In the genomic region with DNA sequence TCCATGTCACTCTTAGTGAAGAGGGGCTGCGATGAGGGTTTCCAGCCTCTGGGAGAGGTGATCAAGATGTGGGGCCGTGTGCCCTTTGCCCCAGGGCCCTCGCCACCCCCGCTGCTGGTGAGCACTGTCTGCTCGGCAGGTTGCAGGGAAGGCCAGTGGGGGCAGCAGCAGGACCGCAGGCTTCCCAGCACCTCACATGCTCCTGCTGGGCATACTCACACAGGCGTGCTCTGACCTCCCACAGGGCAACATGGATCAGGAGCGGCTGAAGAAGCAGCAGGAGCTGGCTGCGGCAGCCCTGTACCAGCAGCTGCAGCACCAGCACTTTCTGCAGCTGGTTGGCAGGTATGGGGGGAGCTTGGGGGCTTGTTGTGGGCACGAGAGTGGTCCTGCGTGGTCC, we compare ENCODE assay signal across 33 mouse cellular contexts. TPM values are rescaled to one million over a fixed set of nuclear protein-coding genes. Genes with fewer than 3 reads are reported as not detected.
DNase-seq lines count a peak whose midpoint lies in the region; ATAC-seq and TF ChIP-seq lines count a peak whose summit lies in the region.
"Had no signal": no experiment of that assay in that cellular context is flagged by ENCODE, and none has a peak within 500 bp of the region (broad histone marks: within the 10 kb centered on the region; RNA-seq: fewer than 3 reads in every experiment).

No protein-coding gene starts in this region.

- no peak for TF ChIP-seq POLR2A in myocyte (IDR thresholded peaks at IDR 0.05; ENCODE audit: insufficient read length, low read depth)

- peak; percentile 13; the same call in 1 of the 2 replicates for TF ChIP-seq CTCF in liver, embryonic 14.5 days (IDR thresholded peaks at IDR 0.05; ENCODE audit: low read depth)

- H3ac ChIP-seq in myocyte (ENCODE audit: control insufficient read depth, insufficient read length): no peak overlapping the region

- H3K27me3 ChIP-seq in liver, embryonic 14.5 days (ENCODE audit: control insufficient read depth, insufficient read depth, low read length): no peaks in the 10 kb centered on the region
- H3K27me3 ChIP-seq in neural tube, embryonic 12.5 days (replicated peaks): no peaks in the 10 kb centered on the region
- H3K27me3 ChIP-seq in neural tube, embryonic 15.5 days (replicated peaks): no peaks in the 10 kb centered on the region
- no peaks in the 10 kb centered on the region for H3K27me3 ChIP-seq in myocyte (ENCODE audit: control insufficient read depth, insufficient read depth, insufficient read length)
- H3K27me3 ChIP-seq: embryonic facial prominence, embryonic 15.5 days; heart, embryonic 12.5 days; intestine, embryonic 15.5 days; megakaryocyte, embryonic 14.5 days had no signal

- H3K9ac ChIP-seq in liver, embryonic 14.5 days (replicated peaks): no peak overlapping the region
- 0 out of 2 replicates have a peak overlapping the region, but pooled peaks have one; percentile 2 for H3K9ac ChIP-seq in neural tube, embryonic 12.5 days
- no peak overlapping the region for H3K9ac ChIP-seq in neural tube, embryonic 15.5 days (replicated peaks)
- H3K9ac ChIP-seq: embryonic facial prominence, embryonic 15.5 days; heart, embryonic 12.5 days; intestine, embryonic 15.5 days had no signal

- H3K4me1 ChIP-seq in liver, embryonic 14.5 days (replicated peaks; ENCODE audit: control insufficient read depth in 2 of 2, insufficient read depth in 2 of 2, low read length in 1 of 2): peaks cover 0 to 3% of the 10 kb centered on the region in 2 experiments; a peak in 2 of 4 replicates
- peaks cover 16% of the 10 kb centered on the region; the same call in 1 of the 2 replicates for H3K4me1 ChIP-seq in neural tube, embryonic 12.5 days
- 0 out of 2 replicates have a peak, but pooled peaks cover 11% of the 10 kb centered on the region for H3K4me1 ChIP-seq in neural tube, embryonic 15.5 days

- TF ChIP-seq EP300 in liver, embryonic 14.5 days (IDR thresholded peaks at IDR 0.05; ENCODE audit: low read depth): no peak

- intact Hi-C loops in gastrocnemius, postnatal 14 days (cut with DNase I; ENCODE audit: low total_unique reads): loop anchor here (10.0 kb wide), 1 partner anchor 112 kb away; no protein-coding TSS in a partner anchor

- H3K9me3 ChIP-seq in liver, embryonic 14.5 days (ENCODE audit: control insufficient read depth, low read length): no peaks in the 10 kb centered on the region
- H3K9me3 ChIP-seq in neural tube, embryonic 12.5 days: no peaks in the 10 kb centered on the region
- H3K9me3 ChIP-seq in neural tube, embryonic 15.5 days (replicated peaks): no peaks in the 10 kb centered on the region
- H3K9me3 ChIP-seq: embryonic facial prominence, embryonic 15.5 days; heart, embryonic 12.5 days; intestine, embryonic 15.5 days; megakaryocyte, embryonic 14.5 days had no signal

- 83% methylated on average over 11 of the region's 11 CpGs for WGBS in liver, embryonic 14.5 days (ENCODE audit: insufficient replicate concordance)
- WGBS in neural tube, embryonic 12.5 days: 77% methylated on average over 11 of the region's 11 CpGs
- WGBS in neural tube, embryonic 15.5 days: 75% methylated on average over 11 of the region's 11 CpGs

- H3K79me2 ChIP-seq in myocyte (ENCODE audit: control insufficient read depth, insufficient read depth): peaks cover 4% of the 10 kb centered on the region

- H3K4me2 ChIP-seq in liver, embryonic 14.5 days (ENCODE audit: low read depth): no peak overlapping the region
- no peak overlapping the region for H3K4me2 ChIP-seq in neural tube, embryonic 12.5 days (replicated peaks)
- H3K4me2 ChIP-seq in neural tube, embryonic 15.5 days: no peak overlapping the region
- no peak overlapping the region for H3K4me2 ChIP-seq in myocyte (ENCODE audit: low read depth)
- H3K4me2 ChIP-seq: embryonic facial prominence, embryonic 15.5 days; heart, embryonic 12.5 days; intestine, embryonic 15.5 days had no signal

- no peak for ATAC-seq in liver, embryonic 14.5 days (ENCODE audit: insufficient read depth)
- ATAC-seq in neural tube, embryonic 12.5 days (ENCODE audit: low FRiP score, low read depth): no peak
- ATAC-seq in neural tube, embryonic 15.5 days (ENCODE audit: low FRiP score): no peak
- ATAC-seq: activated CD4-positive, CD25-positive, alpha-beta regulatory T cell, adult 4 months; CD4-positive, CD25-positive, alpha-beta regulatory T cell, adult 4 months; hindbrain, embryonic 16.5 days; intestine, embryonic 15.5 days had no signal

- H3K27ac ChIP-seq in liver, embryonic 14.5 days: no peak overlapping the region
- H3K27ac ChIP-seq in neural tube, embryonic 12.5 days: no peak overlapping the region
- H3K27ac ChIP-seq in neural tube, embryonic 15.5 days (replicated peaks): no peak overlapping the region
- H3K27ac ChIP-seq: embryonic facial prominence, embryonic 15.5 days; intestine, embryonic 15.5 days; kidney, postnatal 0 days had no signal

- peak; percentile 0 for DNase-seq in gastrocnemius, adult 18-20 months (ENCODE audit: low spot score)
- DNase-seq in gastrocnemius, postnatal 14 days: no peak
- no peak for DNase-seq in liver, embryonic 14.5 days (ENCODE audit: low read depth in 3 of 3, low spot score in 3 of 3)
- no peak for DNase-seq in liver
- DNase-seq: adrenal gland, adult 2 months; adrenal gland, postnatal 36 days; cerebellum, adult 18-20 months; cerebellum, postnatal 14 days; gastrocnemius, postnatal 25 days; heart, postnatal 4 days; kidney, adult 2 months; kidney, postnatal 4 days; thymus, adult 2 months; thymus, postnatal 36 days had no signal

- peaks cover 36% of the 10 kb centered on the region for H3K36me3 ChIP-seq in liver, embryonic 14.5 days (replicated peaks; ENCODE audit: control insufficient read depth, insufficient read depth, low read depth)
- H3K36me3 ChIP-seq in neural tube, embryonic 12.5 days: peaks cover 92% of the 10 kb centered on the region
- H3K36me3 ChIP-seq in neural tube, embryonic 15.5 days: peaks cover 90% of the 10 kb centered on the region
- peaks cover 8% of the 10 kb centered on the region for H3K36me3 ChIP-seq in myocyte (ENCODE audit: control insufficient read depth, insufficient read depth)

- H3K4me3 ChIP-seq in liver, embryonic 14.5 days (ENCODE audit: insufficient read depth in 1 of 2, low read depth in 2 of 2, low read length in 2 of 2): no peak overlapping the region
- H3K4me3 ChIP-seq in neural tube, embryonic 12.5 days: no peak overlapping the region
- H3K4me3 ChIP-seq in neural tube, embryonic 15.5 days (replicated peaks): no peak overlapping the region
- no peak overlapping the region for H3K4me3 ChIP-seq in myocyte
- H3K4me3 ChIP-seq: embryonic facial prominence, embryonic 15.5 days; heart, embryonic 12.5 days; intestine, embryonic 15.5 days; megakaryocyte, embryonic 14.5 days had no signal

TF ChIP-seq in myocyte, 11 proteins besides CTCF, POLR2A, EP300 and RAD21:
- peak; percentile 32 for TF ChIP-seq POLR2AphosphoS2 (IDR thresholded peaks at IDR 0.05; ENCODE audit: insufficient read length, low read depth)
- no peak for TF ChIP-seq TCF3 (IDR thresholded peaks at IDR 0.05; ENCODE audit: insufficient read length, low read depth)
- TF ChIP-seq MYOG (IDR thresholded peaks at IDR 0.05; ENCODE audit: control insufficient read depth in 1 of 3, insufficient read depth in 1 of 3, insufficient read length in 2 of 3, low read depth in 2 of 3): no peak

RNA-seq across cellular contexts. Expression of a gene that starts 4.4 kb away (rescaled TPM):
- total RNA-seq in gastrocnemius, adult 18-20 months (2021): 10 to 100 TPM; 19.9 to 23.5 TPM
- total RNA-seq in gastrocnemius, postnatal 14 days (2021): 10 to 100 TPM; 13.4 to 18.5 TPM
- 4.6 and 5.7 TPM in 2 replicates for polyA plus RNA-seq in liver, embryonic 14.5 days (2012; rRNA removed)
- 2.1 and 2.8 TPM in 2 replicates for polyA plus RNA-seq in liver, embryonic 14.5 days (2014; fragmentation: Nextera tagmentation; extraction: Ambion mirVana)
- 17.6 and 19.4 TPM in 2 replicates for polyA plus RNA-seq in neural tube, embryonic 12.5 days (2016; fragmentation: Nextera tagmentation; extraction: Ambion mirVana)
- 15.7 and 16.7 TPM in 2 replicates for polyA plus RNA-seq in neural tube, embryonic 15.5 days (2015; fragmentation: Nextera tagmentation; extraction: Ambion mirVana)
- 9.6 TPM for polyA plus RNA-seq in myocyte (2012; fragmentation: generic; extraction: Trizol)

RNA-seq across cellular contexts. Expression of a gene that starts 10.3 kb away (rescaled TPM):
- total RNA-seq in gastrocnemius, adult 18-20 months (2021): not detected
- not detected for total RNA-seq in gastrocnemius, postnatal 14 days (2021)
- polyA plus RNA-seq in liver, embryonic 14.5 days (2012; rRNA removed): 0.40 and 0.47 TPM in 2 replicates
- polyA plus RNA-seq in liver, embryonic 14.5 days (2014; fragmentation: Nextera tagmentation; extraction: Ambion mirVana): 0.62 and 0.85 TPM in 2 replicates
- polyA plus RNA-seq in neural tube, embryonic 12.5 days (2016; fragmentation: Nextera tagmentation; extraction: Ambion mirVana): not detected in 2 replicates
- polyA plus RNA-seq in neural tube, embryonic 15.5 days (2015; fragmentation: Nextera tagmentation; extraction: Ambion mirVana): not detected in 2 replicates
- polyA plus RNA-seq in myocyte (2012; fragmentation: generic; extraction: Trizol): not detected
- total RNA-seq: adrenal gland, adult 2 months; adrenal gland, postnatal 36 days; gastrocnemius, postnatal 25 days; heart, adult 18-20 months; heart, postnatal 4 days; layer of hippocampus, adult 8-10 months; layer of hippocampus, postnatal 25 days; left cerebral cortex, adult 8-10 months; left cerebral cortex, postnatal 36 days had no signal
- polyA plus RNA-seq: activated CD4-positive, CD25-positive, alpha-beta regulatory T cell, adult 4 months; adrenal gland, adult 2 months; brain, embryonic 14.5 days; CD4-positive, CD25-positive, alpha-beta regulatory T cell, adult 4 months; cortical plate, adult 2 months; embryonic facial prominence, embryonic 15.5 days; heart, embryonic 12.5 days; heart, postnatal 0 days; hindbrain, embryonic 16.5 days; kidney, adult 2 months; kidney, postnatal 0 days; thymus, adult 2 months had no signal

RNA-seq across cellular contexts. Expression of a gene that starts 10.6 kb away (rescaled TPM):
- 100 to 1,000 TPM; 111 to 134 TPM for total RNA-seq in gastrocnemius, adult 18-20 months (2021)
- 100 to 1,000 TPM; 194 to 231 TPM for total RNA-seq in gastrocnemius, postnatal 14 days (2021)
- polyA plus RNA-seq in liver, embryonic 14.5 days (2012; rRNA removed): 211 and 215 TPM in 2 replicates
- 151 and 157 TPM in 2 replicates for polyA plus RNA-seq in liver, embryonic 14.5 days (2014; fragmentation: Nextera tagmentation; extraction: Ambion mirVana)
- 468 and 494 TPM in 2 replicates for polyA plus RNA-seq in neural tube, embryonic 12.5 days (2016; fragmentation: Nextera tagmentation; extraction: Ambion mirVana)
- polyA plus RNA-seq in neural tube, embryonic 15.5 days (2015; fragmentation: Nextera tagmentation; extraction: Ambion mirVana): 503 and 540 TPM in 2 replicates
- polyA plus RNA-seq in myocyte (2012; fragmentation: generic; extraction: Trizol): 632 TPM

RNA-seq across cellular contexts. Expression of a gene that starts 20.4 kb away (rescaled TPM):
- 10 to 100 TPM in 1 of 2 experiments, 1 to 10 TPM in 1; 8.9 to 10.8 TPM for total RNA-seq in gastrocnemius, adult 18-20 months (2021)
- total RNA-seq in gastrocnemius, postnatal 14 days (2021): 10 to 100 TPM; 15.9 to 16.1 TPM
- polyA plus RNA-seq in liver, embryonic 14.5 days (2012; rRNA removed): 25.3 and 29.2 TPM in 2 replicates
- polyA plus RNA-seq in liver, embryonic 14.5 days (2014; fragmentation: Nextera tagmentation; extraction: Ambion mirVana): 34.6 and 36.5 TPM in 2 replicates
- 65.4 and 71.0 TPM in 2 replicates for polyA plus RNA-seq in neural tube, embryonic 12.5 days (2016; fragmentation: Nextera tagmentation; extraction: Ambion mirVana)
- polyA plus RNA-seq in neural tube, embryonic 15.5 days (2015; fragmentation: Nextera tagmentation; extraction: Ambion mirVana): 76.5 and 81.6 TPM in 2 replicates
- 53.0 TPM for polyA plus RNA-seq in myocyte (2012; fragmentation: generic; extraction: Trizol)

RNA-seq across cellular contexts. Expression of a gene that starts 30.6 kb away (rescaled TPM):
- not detected for total RNA-seq in gastrocnemius, adult 18-20 months (2021)
- total RNA-seq in gastrocnemius, postnatal 14 days (2021): not detected
- 0.15 TPM in 1 of 2 replicates, not detected in the other for polyA plus RNA-seq in liver, embryonic 14.5 days (2012; rRNA removed)
- polyA plus RNA-seq in liver, embryonic 14.5 days (2014; fragmentation: Nextera tagmentation; extraction: Ambion mirVana): not detected in 2 replicates
- polyA plus RNA-seq in neural tube, embryonic 12.5 days (2016; fragmentation: Nextera tagmentation; extraction: Ambion mirVana): 109 and 118 TPM in 2 replicates
- 203 and 258 TPM in 2 replicates for polyA plus RNA-seq in neural tube, embryonic 15.5 days (2015; fragmentation: Nextera tagmentation; extraction: Ambion mirVana)
- not detected for polyA plus RNA-seq in myocyte (2012; fragmentation: generic; extraction: Trizol)
- total RNA-seq: gastrocnemius, postnatal 25 days; heart, adult 18-20 months; heart, postnatal 4 days had no signal
- polyA plus RNA-seq: activated CD4-positive, CD25-positive, alpha-beta regulatory T cell, adult 4 months; CD4-positive, CD25-positive, alpha-beta regulatory T cell, adult 4 months; heart, postnatal 0 days; kidney, postnatal 0 days; thymus, adult 2 months had no signal
